Mouse (Mus musculus) left cerebral cortex, postnatal 25 days (tissue): Measurements from ENCODE around the gene Fndc3b. TPM values are rescaled to one million over a fixed set of nuclear protein-coding genes. Genes with fewer than 3 reads are reported as not detected.
"Not testable (repeated sequence)": the region's sequence is repeated elsewhere in the genome, so short reads cannot be mapped to it uniquely, and the experiment has no call there.

Experiments
- DNase-seq, 2 experiments: peaks; one replicate each; pipeline ENCODE4 v3.0.0; 2022; ENCODE audit warnings: low spot score in 2 of 2, mixed read lengths in 1 of 2
- intact Hi-C: fragments of 180-260 bp; cut with DNase I; formaldehyde crosslinking; loops from one replicate; pipeline ENCODE4 v1.15.1; 2025
- microRNA-seq, 2 experiments: library from miRNA; unstranded; fragments of <30 nt; microRNA quantifications; one replicate each; pipeline ENCODE4 v1.2.0; 2022
- total RNA-seq, 2 experiments: library from RNA; stranded (reverse); gene quantifications; 2 replicates each; pipeline ENCODE4 v1.2.3; 2021

Fndc3b gene
- total RNA-seq, 2 experiments from 2014 or later: 26.5 to 30.0 TPM

GRCm38 (mm10) chr3:27400996-27401395, 310.1 kb downstream of the Fndc3b start:
- DNase-seq, intact Hi-C loops: not testable (repeated sequence)

GRCm38 (mm10) chr3:27389923-27390322, 321.2 kb downstream of the Fndc3b start:
- no peak for DNase-seq
- intact Hi-C loops: no loop called here

GRCm38 (mm10) chr3:27384836-27385235, 326.3 kb downstream of the Fndc3b start:
- no peak for DNase-seq
- intact Hi-C loops: no loop called here

GRCm38 (mm10) chr3:27377935-27378334, 333.2 kb downstream of the Fndc3b start:
- intact Hi-C loops: no loop called here
- no peak for DNase-seq

GRCm38 (mm10) chr3:27374396-27374795, 336.7 kb downstream of the Fndc3b start:
- no peak for DNase-seq
- intact Hi-C loops: no loop called here

GRCm38 (mm10) chr3:27371725-27372650, 339.1 kb downstream of the Fndc3b start:
- peak in 1 of 2 experiments; percentile 6 for DNase-seq
- intact Hi-C loops: no loop called here

GRCm38 (mm10) chr3:27371276-27371621, 339.9 kb downstream of the Fndc3b start, which contains the start of gene Ghsr:
Gene Ghsr, plus strand, starts transcription at chr3:27371351.
- intact Hi-C loops: no loop called here
- DNase-seq: peak in 1 of 2 experiments; percentile 2

- intact Hi-C loops: no loop called here
- no peak for DNase-seq
Observed at GRCm38 (mm10) chr3:27370582-27371275, 340.4 kb downstream of the Fndc3b start.

GRCm38 (mm10) chr3:27370125-27370524, 341.0 kb downstream of the Fndc3b start:
- DNase-seq: no peak
- intact Hi-C loops: no loop called here

Small RNA genes lying within 50 kb of the gene (microRNA-seq; reads per million reads assigned to microRNA genes)
- 0 reads per million in 2 experiments for gene Mir3092

Other genes with a start within 250 kb of the Fndc3b start
- not detected for gene Tmem212, start 185.1 kb upstream of the Fndc3b start, total RNA-seq
- 1 to 10 TPM; 8.1 to 9.8 TPM for gene Pld1, start 227.4 kb upstream of the Fndc3b start, total RNA-seq